Mouse (Mus musculus) ES-E14 (cell line): Measurements from ENCODE around the gene Ttc17. TPM values are rescaled to one million over a fixed set of nuclear protein-coding genes. Genes with fewer than 3 reads are reported as not detected.

Experiments
- DNase-seq: peaks from one replicate; pipeline ENCODE4 v3.0.0-alpha.2; 2013; ENCODE audit warnings: low read depth, low spot score
- H3K27ac ChIP-seq: 2 replicates; pipeline ENCODE4 v1.5.1; 2012; ENCODE audit warnings: low read depth, mild to moderate bottlenecking, low read length, moderate library complexity, mixed read lengths; ENCODE audit not compliant: poor library complexity, insufficient read depth, severe bottlenecking
- H3K36me3 ChIP-seq: 2 replicates; pipeline ENCODE4 v1.6.1; 2012; ENCODE audit warnings: mild to moderate bottlenecking, low read length, moderate library complexity, mixed read lengths; ENCODE audit not compliant: control insufficient read depth, poor library complexity, insufficient read depth, severe bottlenecking
- H3K4me1 ChIP-seq, 2 experiments: fragments of 150-350 bp in 1 of 2; sonication (generic) in 1 of 2; 2 replicates each; pipeline ENCODE4 v1.6.1; 2012; ENCODE audit warnings: low read length in 2 of 2, mild to moderate bottlenecking in 1 of 2, mixed read lengths in 1 of 2; ENCODE audit not compliant: control insufficient read depth in 2 of 2, insufficient read depth in 2 of 2, poor library complexity in 1 of 2
- H3K4me3 ChIP-seq, 2 experiments: fragments of 150-350 bp in 1 of 2; sonication (generic) in 1 of 2; 2 replicates each; pipeline ENCODE4 v1.5.1; 2012; ENCODE audit warnings: low read length in 2 of 2, low read depth in 1 of 2, mild to moderate bottlenecking in 1 of 2, mixed read lengths in 1 of 2; ENCODE audit not compliant: insufficient read depth in 1 of 2, poor library complexity in 1 of 2, severe bottlenecking in 1 of 2
- H3K9ac ChIP-seq: 2 replicates; pipeline ENCODE4 v1.6.1; 2012; ENCODE audit warnings: low read depth, mild to moderate bottlenecking, low read length, mixed read lengths; ENCODE audit not compliant: poor library complexity, insufficient read depth, severe bottlenecking
- H3K9me3 ChIP-seq: fragments of 150-350 bp; sonication (generic); 2 replicates; pipeline ENCODE4 v1.6.1; 2012; ENCODE audit warnings: low read depth, mild to moderate bottlenecking, low read length; ENCODE audit not compliant: control insufficient read depth, insufficient read depth
- CHD2 ChIP-seq: IDR thresholded peaks from 2 replicates; pipeline ENCODE4 v1.6.1; 2014; ENCODE audit warnings: mild to moderate bottlenecking, low read depth, low read length, inconsistent platforms
- HCFC1 ChIP-seq: IDR thresholded peaks from 2 replicates; pipeline ENCODE4 v1.6.1; 2012; ENCODE audit warnings: low read length, inconsistent platforms, borderline replicate concordance; ENCODE audit not compliant: insufficient read depth
- MAFK ChIP-seq: IDR thresholded peaks from 2 replicates; pipeline ENCODE4 v1.6.1; 2014; ENCODE audit warnings: mild to moderate bottlenecking, low read depth, low read length, inconsistent platforms; ENCODE audit not compliant: insufficient read depth
- ZC3H11A ChIP-seq: IDR thresholded peaks from 2 replicates; pipeline ENCODE4 v1.6.1; 2012; ENCODE audit warnings: low read depth, mild to moderate bottlenecking, inconsistent platforms, low read length, borderline replicate concordance
- ZNF384 ChIP-seq: IDR thresholded peaks from 2 replicates; pipeline ENCODE4 v1.6.1; 2012; ENCODE audit warnings: low read depth, low read length, inconsistent platforms
- in situ Hi-C, 2 experiments: fragments of 600-800 bp; cut with MboI; formaldehyde crosslinking; loops; one replicate each; pipeline ENCODE4 v1.15.1; 2025; ENCODE audit warnings: low sequenced_read_pairs in 2 of 2, inconsistent platforms in 1 of 2; ENCODE audit not compliant: unreplicated experiment in 2 of 2
- total RNA-seq: library from RNA; depleted of rRNA; stranded (reverse); fragments of 300-350 nt; gene quantifications from 2 replicates; pipeline ENCODE4 v1.2.3, GENCODE M21; 2012

The Ttc17 gene
- total RNA-seq, 1 experiment: 13.0 TPM

DNA sequence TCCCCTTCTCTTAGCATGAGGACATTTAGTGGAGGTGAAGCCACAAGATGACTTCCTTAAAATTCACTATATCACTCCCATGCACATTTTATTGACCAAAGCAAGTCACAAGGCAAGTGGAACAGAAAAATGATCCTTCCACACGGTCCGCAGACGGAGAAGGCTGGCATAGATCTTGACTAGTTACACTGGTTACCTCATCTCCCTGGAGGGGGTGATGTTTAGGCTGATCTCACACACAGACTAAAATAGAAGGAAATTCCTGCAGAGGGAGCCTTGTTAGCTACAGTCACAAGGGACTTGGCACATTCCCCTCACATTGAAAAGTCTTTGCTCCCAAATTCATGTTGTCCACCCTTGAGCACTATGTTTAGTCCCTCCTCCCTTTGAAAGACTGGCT lies 130.8 kb downstream of the Ttc17 start:
- no peak for TF ChIP-seq MAFK
- no peak for TF ChIP-seq ZC3H11A
- no peak for TF ChIP-seq ZNF384
- no peak for TF ChIP-seq CHD2
- no peak for TF ChIP-seq HCFC1
- no peaks in the 10 kb centered on the region for H3K9me3 ChIP-seq
- DNase-seq: no peak
- in situ Hi-C loops: no loop called here
- no peak overlapping the region for H3K27ac ChIP-seq
- H3K4me1 ChIP-seq: peaks cover 0 to 7% of the 10 kb centered on the region in 2 experiments; a peak in 2 of 4 replicates
- H3K9ac ChIP-seq: no peak overlapping the region
- no peaks in the 10 kb centered on the region for H3K36me3 ChIP-seq
- H3K4me3 ChIP-seq: no peak overlapping the region

DNA sequence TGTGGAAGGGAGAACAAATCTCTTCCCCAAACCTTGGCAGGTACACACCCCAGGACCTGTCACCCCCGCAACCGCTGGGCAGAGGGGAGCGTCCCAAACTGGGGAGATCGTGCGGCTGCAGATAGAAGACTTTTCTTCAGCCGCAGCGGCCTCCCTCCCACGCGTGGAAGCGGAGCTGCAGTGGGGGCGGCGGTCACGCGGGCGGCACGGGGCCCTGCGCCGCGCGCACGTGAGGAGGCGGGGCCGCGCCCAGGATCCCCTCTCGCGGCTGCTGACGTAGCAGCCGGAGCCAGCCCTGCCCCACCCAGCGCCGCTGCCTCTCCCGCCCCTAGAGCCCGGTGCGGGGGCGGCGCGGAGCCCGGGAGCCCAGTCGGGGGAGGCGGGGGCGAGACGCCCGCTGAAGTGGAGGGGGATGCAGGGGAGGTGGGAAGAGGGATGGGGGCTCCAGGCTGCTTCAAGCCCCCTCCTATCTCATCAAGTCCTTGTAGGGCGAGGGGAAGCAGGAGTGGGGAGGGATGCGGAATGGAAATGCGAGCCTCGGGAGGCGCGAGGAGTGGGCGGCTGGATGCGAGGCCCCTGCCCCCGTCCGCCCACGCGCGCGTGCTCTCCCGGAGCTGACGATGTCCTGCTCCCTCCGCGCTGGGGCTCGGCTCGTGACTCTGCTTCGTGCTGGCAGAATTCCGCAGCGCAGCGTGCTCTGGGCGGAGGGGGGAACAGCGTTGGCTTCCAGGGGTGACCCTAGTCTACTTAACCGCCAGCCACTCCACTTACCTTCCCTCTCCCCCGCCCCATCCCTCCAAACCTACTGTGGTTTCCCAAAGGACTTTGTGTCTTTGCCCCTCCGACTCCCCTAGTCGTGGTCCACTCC lies 133.1 kb downstream of the Ttc17 start:
- Histone ChIP-seq H3K4me1 (peaks cover 2 to 9% of the 10 kb centered on the region in 2 experiments; a peak in 2 of 4 replicates), H3K9me3 (no peaks in the 10 kb centered on the region), H3K9ac (peak overlapping the region; percentile 66), H3K36me3 (no peaks in the 10 kb centered on the region), H3K4me3 (peak overlapping the region; percentile 59 to 73), H3K27ac (no peak overlapping the region)
- TF ChIP-seq ZC3H11A (no peak), CHD2 (no peak), ZNF384 (no peak), HCFC1 (no peak), MAFK (no peak)
- in situ Hi-C loops: no loop called here
- no peak for DNase-seq

DNA sequence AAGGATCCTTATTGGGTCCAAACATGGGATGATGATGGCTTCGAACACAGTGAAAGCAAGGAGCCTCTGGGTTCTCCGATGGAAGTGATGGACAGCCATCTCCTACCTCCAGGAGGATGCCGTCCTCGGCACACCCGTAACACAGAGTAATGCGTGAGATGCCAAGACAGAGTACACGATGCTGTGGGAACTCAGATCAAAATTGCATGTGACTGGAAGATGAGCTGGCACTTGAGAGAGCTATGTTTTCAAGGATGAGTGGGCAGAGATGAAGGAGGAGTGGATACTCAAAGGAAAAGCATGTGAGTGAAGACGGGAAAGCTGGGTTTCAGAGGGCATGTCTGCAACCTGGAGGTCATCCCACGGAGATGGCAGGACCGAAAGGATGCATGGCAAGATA lies 135.3 kb downstream of the Ttc17 start:
- Histone ChIP-seq H3K9me3 (no peaks in the 10 kb centered on the region), H3K27ac (no peak overlapping the region), H3K4me3 (no peak overlapping the region), H3K9ac (no peak overlapping the region), H3K36me3 (no peaks in the 10 kb centered on the region), H3K4me1 (peaks cover 7 to 23% of the 10 kb centered on the region in 2 experiments)
- in situ Hi-C loops: no loop called here
- TF ChIP-seq ZC3H11A (no peak), CHD2 (no peak), MAFK (no peak), HCFC1 (no peak), ZNF384 (no peak)
- DNase-seq: no peak

DNA sequence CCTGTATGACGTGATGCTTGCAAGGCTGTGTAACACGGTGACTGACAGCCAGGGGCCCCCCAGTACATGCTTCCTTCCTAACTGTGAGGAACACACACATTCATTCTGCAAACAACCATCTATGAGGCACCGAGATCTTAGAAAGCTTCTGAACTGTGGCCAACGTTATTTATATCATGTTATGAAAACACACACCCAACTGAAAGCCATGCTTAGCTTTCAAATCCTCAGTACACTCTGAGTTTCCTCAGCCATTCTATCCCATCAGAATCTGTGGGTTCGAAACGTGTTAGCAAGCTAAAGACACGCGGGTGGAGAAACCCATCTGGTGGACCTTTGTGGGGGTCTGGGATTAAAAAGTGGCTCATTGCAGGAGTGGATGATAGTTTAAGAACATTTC lies 137.7 kb downstream of the Ttc17 start:
- in situ Hi-C loops: no loop called here
- TF ChIP-seq ZNF384: no peak
- no peak for TF ChIP-seq ZC3H11A
- no peak for TF ChIP-seq MAFK
- no peak for TF ChIP-seq HCFC1
- no peak for TF ChIP-seq CHD2
- no peak overlapping the region for H3K9ac ChIP-seq
- no peak overlapping the region for H3K27ac ChIP-seq
- H3K36me3 ChIP-seq: no peaks in the 10 kb centered on the region
- H3K9me3 ChIP-seq: no peaks in the 10 kb centered on the region
- H3K4me3 ChIP-seq: no peak overlapping the region
- H3K4me1 ChIP-seq: peaks cover 10 to 25% of the 10 kb centered on the region in 2 experiments
- DNase-seq: no peak
